Mouse (Mus musculus): Measurements from ENCODE around the gene Col7a1. TPM values are rescaled to one million over a fixed set of nuclear protein-coding genes. Genes with fewer than 3 reads are reported as not detected.

The Col7a1 gene
- polyA plus RNA-seq (2017; shearing (Covaris generic)), result 0.58 TPM

GRCm38 (mm10) chr9:108953081-108953636, at the start of gene Col7a1:
Col7a1 (plus strand) TSS chr9:108953586.

DNA sequence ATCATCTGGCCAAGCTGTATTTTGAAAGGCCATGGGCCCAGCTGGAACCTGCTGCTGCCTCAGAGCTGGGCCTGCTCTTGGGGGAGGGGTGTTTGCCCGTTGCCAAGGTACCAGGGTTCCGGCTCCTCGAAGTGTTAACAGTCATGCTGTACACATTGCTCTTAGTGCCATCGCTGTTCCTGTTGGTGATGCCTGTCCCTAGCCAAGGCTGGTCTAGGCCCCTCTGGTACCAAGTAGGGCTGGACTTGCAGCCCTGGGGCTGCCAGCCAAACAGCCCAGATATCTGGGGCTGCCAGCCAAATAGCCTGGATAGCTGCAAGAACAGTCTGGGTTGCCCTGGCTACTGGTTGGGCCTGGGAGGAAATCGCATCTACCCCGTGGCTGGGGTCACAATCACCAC, 38.9 kb upstream of the Col7a1 start, which contains the start of gene Tmem89:
Gene Tmem89, plus strand, starts transcription at position 129 of the 400 bp plus-strand sequence.

DNA sequence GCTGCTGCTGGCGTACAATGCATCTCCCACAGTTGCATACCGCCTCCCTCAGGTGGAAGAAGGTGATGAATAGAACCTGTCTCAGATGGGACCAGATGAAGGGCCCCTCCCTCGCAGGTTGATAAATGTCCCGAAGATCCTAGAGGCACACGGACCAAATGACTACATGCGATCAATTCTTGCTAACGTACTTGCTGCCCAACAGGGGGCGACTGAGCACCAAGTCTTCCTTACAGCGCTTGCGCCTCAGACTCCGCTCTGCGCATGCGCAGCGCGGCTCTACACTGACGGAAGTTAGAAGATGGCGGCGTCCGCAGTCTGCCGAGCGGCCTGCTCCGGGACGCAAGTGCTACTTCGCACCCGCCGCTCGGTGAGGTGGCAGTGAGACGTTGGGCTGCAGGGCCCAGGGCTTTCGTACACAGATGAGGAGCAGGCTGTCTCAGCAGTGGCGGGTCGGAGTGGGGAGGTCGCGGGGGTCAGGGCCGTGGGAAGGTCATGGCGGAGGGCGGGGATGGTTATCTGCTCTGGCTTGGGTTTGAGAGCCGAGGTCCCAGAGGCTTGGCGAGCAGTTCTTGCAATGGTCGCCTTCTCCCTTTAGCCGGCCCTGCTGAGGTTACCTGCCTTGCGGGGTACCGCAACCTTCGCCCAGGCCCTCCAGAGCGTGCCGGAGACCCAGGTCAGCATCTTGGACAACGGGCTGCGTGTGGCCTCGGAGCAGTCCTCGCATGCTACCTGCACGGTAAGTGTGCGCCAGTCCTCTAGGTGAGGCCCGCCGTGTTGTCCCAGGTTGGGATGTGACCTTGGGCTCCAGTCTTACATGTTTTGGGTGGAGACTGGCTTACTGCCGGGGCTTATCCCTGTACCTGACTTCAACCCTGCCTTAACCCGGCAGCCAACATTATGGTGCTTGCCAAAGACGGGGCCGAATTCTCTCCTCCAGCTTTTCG, 16.7 kb upstream of the Col7a1 start, which contains the start of gene Uqcrc1:
Gene Uqcrc1, plus strand, starts transcription at position 216 of the 947 bp plus-strand sequence.

GRCm38 (mm10) chr9:108985710-108986109, 32.3 kb downstream of the Col7a1 start, which contains the start of gene Ucn2:
Ucn2 (plus strand) TSS chr9:108986010.

GRCm38 (mm10) chr9:108991428-108992084, 38.2 kb downstream of the Col7a1 start, which contains the start of gene Pfkfb4:
Pfkfb4 (plus strand) TSS chr9:108991778.

Other genes starting within 250 kb of the Col7a1 start
- gene Ip6k2, start 169.8 kb upstream of the Col7a1 start, polyA plus RNA-seq (2017; shearing (Covaris generic)), result 44.0 TPM
- 10.0 TPM for gene Nckipsd, start 145.2 kb upstream of the Col7a1 start, polyA plus RNA-seq (2017; shearing (Covaris generic))
- gene Celsr3, start 127.3 kb upstream of the Col7a1 start, polyA plus RNA-seq (2017; shearing (Covaris generic)), result 0.27 TPM
- gene Slc26a6, start 100.3 kb upstream of the Col7a1 start, polyA plus RNA-seq (2017; shearing (Covaris generic)), result 12.1 TPM
- not detected for gene Tmem89, start 39.0 kb upstream of the Col7a1 start, polyA plus RNA-seq (2017; shearing (Covaris generic))
- 278 TPM for gene Uqcrc1, start 17.0 kb upstream of the Col7a1 start, polyA plus RNA-seq (2017; shearing (Covaris generic))
- gene Ucn2, start 32.4 kb downstream of the Col7a1 start, polyA plus RNA-seq (2017; shearing (Covaris generic)), result not detected
- gene Pfkfb4, start 38.2 kb downstream of the Col7a1 start, polyA plus RNA-seq (2017; shearing (Covaris generic)), result 9.0 TPM
- gene Shisa5, start 85.0 kb downstream of the Col7a1 start, polyA plus RNA-seq (2017; shearing (Covaris generic)), result 3,039 TPM
- 56.7 TPM for gene Trex1, start 106.1 kb downstream of the Col7a1 start, polyA plus RNA-seq (2017; shearing (Covaris generic))
- 20.9 TPM for gene Atrip, start 120.5 kb downstream of the Col7a1 start, polyA plus RNA-seq (2017; shearing (Covaris generic))
- 7.0 TPM for gene Ccdc51, start 128.9 kb downstream of the Col7a1 start, polyA plus RNA-seq (2017; shearing (Covaris generic))
- 407 TPM for gene Tma7, start 129.0 kb downstream of the Col7a1 start, polyA plus RNA-seq (2017; shearing (Covaris generic))
- 1.4 TPM for gene Plxnb1, start 141.8 kb downstream of the Col7a1 start, polyA plus RNA-seq (2017; shearing (Covaris generic))
- gene Fbxw21, start 208.5 kb downstream of the Col7a1 start, polyA plus RNA-seq (2017; shearing (Covaris generic)), result not detected
- gene Fbxw13, start 242.4 kb downstream of the Col7a1 start, polyA plus RNA-seq (2017; shearing (Covaris generic)), result not detected